Mouse (Mus musculus) ES-E14 (cell line): ENCODE results near the gene Gstp2.

Source experiments
- CHD2 ChIP-seq: IDR thresholded peaks from 2 replicates; pipeline ENCODE4 v1.6.1; 2014; ENCODE audit warnings: mild to moderate bottlenecking, low read depth, low read length, inconsistent platforms
- HCFC1 ChIP-seq: IDR thresholded peaks from 2 replicates; pipeline ENCODE4 v1.6.1; 2012; ENCODE audit warnings: low read length, inconsistent platforms, borderline replicate concordance; ENCODE audit not compliant: insufficient read depth

DNA sequence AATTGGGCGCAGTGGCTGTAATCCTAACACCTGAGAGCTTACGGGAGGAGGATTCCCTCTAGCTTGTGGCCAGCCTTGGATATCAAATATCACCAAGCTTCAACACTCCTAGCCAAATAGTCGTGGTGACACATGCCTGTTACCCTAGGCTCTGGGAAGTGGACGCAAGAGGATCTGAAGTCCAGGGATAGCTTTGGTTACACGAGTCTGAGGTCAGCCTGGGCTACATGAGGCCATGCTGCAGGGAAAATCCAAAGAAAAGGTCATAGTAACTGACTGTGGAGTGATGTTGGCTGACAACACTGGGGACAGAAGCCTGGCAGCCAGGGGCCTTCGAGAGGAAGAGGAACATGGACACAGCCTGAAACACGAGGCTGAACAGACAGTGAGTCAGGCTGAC, 49.7 kb downstream of the Gstp2 start:
- TF ChIP-seq HCFC1 (no peak), CHD2 (no peak)
